Mouse (Mus musculus) limb, embryonic 15.5 days (tissue): ENCODE measurements around the gene Pkd2l1. TPM values are rescaled to one million over a fixed set of nuclear protein-coding genes. Genes with fewer than 3 reads are reported as not detected.

Experiments
- ATAC-seq: fragments of 200-750 bp; cut with Nextera tagmentation; 2 replicates; pipeline ENCODE4 v1.8.0; 2017; ENCODE audit warnings: low read depth, moderate TSS enrichment; ENCODE audit not compliant: insufficient number of reproducible peaks, low FRiP score, low TSS enrichment
- H3K27ac ChIP-seq: fragments of 300-500 bp; sonication (generic); 2 replicates; pipeline ENCODE4 v1.5.1; 2015; ENCODE audit warnings: moderate library complexity, mild to moderate bottlenecking, inconsistent platforms
- H3K27me3 ChIP-seq: fragments of 300-500 bp; sonication (generic); 2 replicates; pipeline ENCODE4 v1.6.1; 2015; ENCODE audit warnings: inconsistent platforms
- H3K36me3 ChIP-seq: fragments of 300-500 bp; sonication (generic); 2 replicates; pipeline ENCODE4 v1.6.1; 2015; ENCODE audit warnings: inconsistent platforms
- H3K4me1 ChIP-seq: fragments of 300-500 bp; sonication (generic); 2 replicates; pipeline ENCODE4 v1.6.1; 2015; ENCODE audit warnings: inconsistent platforms
- H3K4me2 ChIP-seq: fragments of 300-500 bp; sonication (generic); 2 replicates; pipeline ENCODE4 v1.6.1; 2015; ENCODE audit warnings: mild to moderate bottlenecking, inconsistent platforms
- H3K4me3 ChIP-seq: fragments of 300-500 bp; sonication (generic); 2 replicates; pipeline ENCODE4 v1.5.1; 2015; ENCODE audit warnings: mild to moderate bottlenecking, inconsistent platforms
- H3K9ac ChIP-seq: fragments of 300-500 bp; sonication (generic); 2 replicates; pipeline ENCODE4 v1.6.1; 2015; ENCODE audit warnings: inconsistent platforms
- H3K9me3 ChIP-seq: fragments of 300-500 bp; sonication (generic); 2 replicates; pipeline ENCODE4 v1.6.1; 2016; ENCODE audit warnings: inconsistent platforms
- WGBS: fragments of 180-500 bp; shearing (Covaris S2); methylation state at CpG from one replicate; pipeline ENCODE4 v1.1.7; 2015; 5-methylcytosine and 5-hydroxymethylcytosine counted together
- polyA plus RNA-seq: library from polyadenylated mRNA; unstranded; fragments of >200 nt; fragmentation: Nextera tagmentation; extraction: Ambion mirVana; gene quantifications from 2 replicates; pipeline ENCODE4 v1.2.1, GENCODE M21; 2015

Pkd2l1 gene
- not detected in 2 replicates for polyA plus RNA-seq

DNA sequence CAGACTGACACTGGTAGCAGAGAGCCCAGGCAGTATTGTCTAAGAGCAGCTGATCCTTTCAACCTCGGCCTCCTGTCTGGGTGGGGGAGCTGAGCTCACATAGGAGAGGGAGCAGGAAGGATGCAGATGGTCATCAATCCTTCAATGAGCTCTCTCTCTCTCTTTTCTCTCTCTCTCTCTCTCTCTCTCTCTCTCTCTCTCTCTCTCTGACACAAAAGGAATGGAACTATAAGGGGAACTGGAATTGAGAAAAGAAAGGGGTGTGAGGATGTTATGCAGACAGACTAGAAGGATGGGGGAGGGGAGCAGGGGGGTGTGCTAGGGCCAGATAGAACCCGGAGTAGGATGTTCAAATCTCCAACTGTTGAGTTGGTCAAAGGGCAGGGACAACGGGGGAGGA, at the start of gene Pkd2l1:
Pkd2l1 (minus strand) TSS at position 101 of the 400 bp plus-strand sequence.
- no peaks in the 10 kb centered on the region for H3K36me3 ChIP-seq
- H3K27ac ChIP-seq: no peak within 1 kb of the TSS
- 0 out of 2 replicates have a peak, but pooled peaks cover 4% of the 10 kb centered on the region for H3K27me3 ChIP-seq
- H3K4me3 ChIP-seq: no peak within 1 kb of the TSS
- ATAC-seq: no peak
- H3K4me1 ChIP-seq: no peaks in the 10 kb centered on the region
- 49% methylated on average over 3 of the region's 3 CpGs for WGBS
- H3K9me3 ChIP-seq: no peaks in the 10 kb centered on the region
- no peak within 1 kb of the TSS for H3K4me2 ChIP-seq
- no peak within 1 kb of the TSS for H3K9ac ChIP-seq

DNA sequence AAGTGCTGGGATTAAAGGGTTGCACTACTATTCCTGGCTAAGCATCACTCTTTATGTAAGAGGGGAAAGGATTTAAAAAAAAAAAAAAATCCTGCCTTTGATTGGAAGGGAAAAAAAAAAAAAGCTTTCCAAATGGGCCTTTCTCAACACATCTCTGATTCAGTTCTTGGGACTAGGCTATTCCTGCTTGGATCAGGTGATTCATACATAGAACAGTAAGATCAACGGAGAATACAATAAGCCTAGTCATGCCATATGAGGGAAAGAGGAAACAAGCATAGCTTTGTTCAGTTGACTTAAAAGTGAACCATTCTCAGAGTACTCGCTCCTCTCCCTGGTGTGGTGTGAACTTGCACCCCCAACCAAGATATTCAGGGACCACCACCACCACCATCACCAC, 46.7 kb upstream of the Pkd2l1 start:
- H3K27ac ChIP-seq: no peak overlapping the region
- H3K4me3 ChIP-seq: no peak overlapping the region
- no peak for ATAC-seq
- 74% methylated on average over 2 of the region's 2 CpGs for WGBS
- H3K36me3 ChIP-seq: no peaks in the 10 kb centered on the region
- H3K27me3 ChIP-seq: no peaks in the 10 kb centered on the region
- no peaks in the 10 kb centered on the region for H3K9me3 ChIP-seq
- no peak overlapping the region for H3K4me2 ChIP-seq
- 0 out of 2 replicates have a peak, but pooled peaks cover 3% of the 10 kb centered on the region for H3K4me1 ChIP-seq
- H3K9ac ChIP-seq: no peak overlapping the region

DNA sequence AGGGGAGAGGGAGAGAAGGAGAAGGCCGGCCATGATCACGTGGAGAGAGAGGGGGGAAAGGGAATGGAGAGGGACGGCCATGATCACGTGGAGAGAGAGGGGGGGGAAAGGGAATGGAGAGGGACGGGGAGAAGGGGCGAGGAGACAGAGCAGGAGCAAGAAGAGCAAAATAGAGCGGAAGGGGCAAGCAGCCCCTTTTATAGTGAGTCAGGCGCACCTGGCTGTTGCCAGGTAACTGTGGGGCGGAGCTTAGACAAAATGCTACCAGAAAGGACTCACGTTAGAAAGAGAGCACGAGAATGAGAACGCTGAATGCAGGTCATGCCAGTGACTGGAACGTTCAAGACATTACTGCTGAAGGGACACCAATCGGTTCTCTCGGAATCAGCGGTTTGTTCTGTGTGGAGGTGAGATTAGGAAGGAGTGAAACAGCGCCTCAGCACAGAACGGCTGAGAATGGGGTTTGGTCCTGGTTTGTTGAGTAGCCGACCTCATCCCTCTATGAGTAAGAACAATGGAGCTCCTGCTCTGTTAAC, 45.3 kb upstream of the Pkd2l1 start:
- no peak overlapping the region for H3K9ac ChIP-seq
- ATAC-seq: no peak
- H3K36me3 ChIP-seq: no peaks in the 10 kb centered on the region
- H3K9me3 ChIP-seq: no peaks in the 10 kb centered on the region
- H3K27ac ChIP-seq: no peak overlapping the region
- H3K27me3 ChIP-seq: no peaks in the 10 kb centered on the region
- 0 out of 2 replicates have a peak, but pooled peaks cover 3% of the 10 kb centered on the region for H3K4me1 ChIP-seq
- no peak overlapping the region for H3K4me3 ChIP-seq
- H3K4me2 ChIP-seq: peak overlapping the region; percentile 41
- 15% methylated on average over 19 of the region's 19 CpGs for WGBS

DNA sequence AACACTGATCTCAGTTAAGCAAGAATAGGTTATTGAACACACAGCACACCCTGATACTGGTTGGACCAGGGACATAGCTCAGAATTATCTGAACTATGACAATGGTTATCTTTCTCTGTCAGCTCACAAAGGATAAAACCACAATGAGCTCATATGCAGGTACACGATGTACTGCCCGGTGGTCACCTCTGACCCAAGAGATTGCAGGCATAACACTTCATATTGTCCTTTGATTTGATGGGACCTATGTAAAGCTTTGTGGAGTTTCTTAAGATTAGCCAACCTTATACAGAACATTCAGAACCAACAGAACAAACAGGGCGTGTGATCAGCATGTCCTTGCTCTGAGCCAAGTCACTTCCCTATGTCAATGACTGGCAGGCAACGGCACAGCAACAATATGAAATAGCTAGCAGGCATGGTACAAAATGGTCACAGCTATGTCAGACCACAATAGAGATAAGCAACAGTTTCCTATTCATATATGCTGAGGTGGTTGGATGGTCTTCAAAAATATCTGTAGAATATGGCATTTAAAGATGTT, 39.4 kb upstream of the Pkd2l1 start:
- H3K4me1 ChIP-seq: no peaks in the 10 kb centered on the region
- H3K27me3 ChIP-seq: no peaks in the 10 kb centered on the region
- 87% methylated on average over 4 of the region's 4 CpGs for WGBS
- no peak overlapping the region for H3K4me2 ChIP-seq
- no peak overlapping the region for H3K4me3 ChIP-seq
- no peaks in the 10 kb centered on the region for H3K9me3 ChIP-seq
- H3K27ac ChIP-seq: no peak overlapping the region
- no peaks in the 10 kb centered on the region for H3K36me3 ChIP-seq
- H3K9ac ChIP-seq: no peak overlapping the region
- no peak for ATAC-seq

DNA sequence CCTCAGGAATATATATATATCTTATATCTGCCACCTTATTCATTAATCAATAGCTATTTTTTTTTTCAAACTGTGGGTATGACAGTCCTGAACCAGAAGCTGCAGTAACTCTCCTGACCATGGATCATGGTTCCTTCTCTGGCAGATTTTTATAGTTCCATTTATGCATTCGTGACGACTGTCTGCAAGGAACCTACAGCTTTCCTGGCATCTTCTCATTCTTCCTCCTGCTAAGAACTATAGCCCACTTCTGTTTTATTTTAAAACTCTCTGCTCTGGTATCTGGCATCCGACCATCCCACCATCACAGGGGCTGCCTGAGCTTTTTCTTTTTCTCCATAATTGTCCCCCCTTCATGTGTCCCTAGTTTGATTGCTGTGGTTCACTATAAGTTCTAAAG, 38.0 kb upstream of the Pkd2l1 start:
- no peak for ATAC-seq
- Histone ChIP-seq H3K4me1 (no peaks in the 10 kb centered on the region), H3K36me3 (no peaks in the 10 kb centered on the region), H3K4me3 (no peak overlapping the region), H3K4me2 (no peak overlapping the region), H3K27ac (no peak overlapping the region), H3K9me3 (no peaks in the 10 kb centered on the region), H3K27me3 (no peaks in the 10 kb centered on the region), H3K9ac (no peak overlapping the region)
- 70% methylated on average over 3 of the region's 3 CpGs for WGBS

DNA sequence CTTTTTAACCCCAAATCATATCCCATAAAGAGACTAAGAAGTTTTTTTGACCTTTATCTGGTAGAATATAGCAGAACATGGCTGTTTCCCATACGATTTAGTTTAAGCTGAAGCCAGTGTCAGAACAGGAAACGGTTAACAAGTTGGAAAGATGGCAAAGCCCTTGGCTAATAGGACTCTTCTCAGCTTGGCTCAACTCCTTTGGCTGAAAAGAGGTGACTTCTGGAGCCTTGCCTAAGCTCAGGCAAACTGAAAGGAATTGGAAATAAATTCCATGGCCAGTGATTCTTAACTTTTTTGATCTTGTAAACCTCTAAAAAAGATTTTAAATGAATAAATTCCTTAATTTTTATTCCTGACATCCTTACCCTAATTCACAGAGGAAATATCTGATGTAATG, 37.5 kb upstream of the Pkd2l1 start:
- Histone ChIP-seq H3K9me3 (no peaks in the 10 kb centered on the region), H3K27ac (no peak overlapping the region), H3K4me3 (no peak overlapping the region), H3K27me3 (no peaks in the 10 kb centered on the region), H3K9ac (no peak overlapping the region), H3K4me1 (no peaks in the 10 kb centered on the region), H3K4me2 (no peak overlapping the region), H3K36me3 (no peaks in the 10 kb centered on the region)
- 57% methylated on average over 2 of the region's 2 CpGs for WGBS
- no peak for ATAC-seq

DNA sequence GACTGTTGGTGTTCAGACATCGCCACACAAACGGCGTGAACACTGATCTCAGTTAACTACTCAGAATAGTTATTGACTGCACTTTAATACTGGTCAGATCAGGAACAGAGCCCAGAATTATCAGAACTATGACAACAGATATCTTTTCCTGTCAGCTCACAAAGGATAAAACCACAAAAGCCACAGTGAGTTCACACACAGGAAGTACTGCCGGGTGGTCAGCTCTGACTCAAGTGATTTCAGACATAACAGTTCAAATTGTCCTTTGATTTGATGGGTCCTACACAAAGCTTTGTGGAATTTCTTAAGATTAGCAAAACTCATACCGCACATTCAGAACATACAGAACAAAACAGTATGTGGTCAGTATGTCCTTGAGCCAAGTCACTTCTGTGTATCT, 33.5 kb upstream of the Pkd2l1 start:
- Histone ChIP-seq H3K9me3 (no peaks in the 10 kb centered on the region), H3K9ac (no peak overlapping the region), H3K36me3 (no peaks in the 10 kb centered on the region), H3K4me3 (no peak overlapping the region), H3K4me1 (no peaks in the 10 kb centered on the region), H3K27ac (no peak overlapping the region), H3K4me2 (no peak overlapping the region), H3K27me3 (no peaks in the 10 kb centered on the region)
- WGBS: 88% methylated on average over 5 of the region's 5 CpGs
- ATAC-seq: no peak

DNA sequence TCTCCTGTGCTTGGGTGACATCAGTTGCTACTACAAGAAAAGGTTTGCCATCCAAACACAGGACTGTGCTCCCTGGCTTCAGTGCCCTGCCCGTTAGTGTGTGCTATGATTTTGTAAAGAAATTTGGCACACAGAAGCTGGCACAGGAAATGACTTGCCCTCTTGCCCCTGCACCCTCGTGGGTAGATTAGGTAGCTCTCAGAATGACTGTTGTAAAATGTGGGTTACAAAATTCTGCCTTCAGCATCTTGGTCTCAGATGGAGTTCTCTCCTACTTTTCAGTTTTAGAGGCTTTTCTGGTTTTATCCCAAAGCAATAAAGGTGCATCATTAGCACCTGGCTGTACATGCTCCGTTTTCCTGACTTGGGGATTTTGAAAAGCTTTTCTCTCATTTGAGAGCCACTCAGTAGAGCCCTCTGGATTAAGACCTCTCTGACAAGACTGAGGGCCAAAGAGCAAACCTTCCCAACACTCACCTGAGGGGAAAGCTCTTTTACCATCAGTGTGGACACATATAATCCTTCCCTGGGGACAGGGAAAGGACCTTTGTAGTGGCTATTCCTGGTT, 25.8 kb upstream of the Pkd2l1 start:
- Histone ChIP-seq H3K9ac (no peak overlapping the region), H3K4me1 (no peaks in the 10 kb centered on the region), H3K9me3 (no peaks in the 10 kb centered on the region), H3K4me3 (no peak overlapping the region), H3K36me3 (no peaks in the 10 kb centered on the region), H3K27ac (no peak overlapping the region), H3K27me3 (no peaks in the 10 kb centered on the region), H3K4me2 (no peak overlapping the region)
- WGBS: 49% methylated on average over 3 of the region's 3 CpGs
- no peak for ATAC-seq

DNA sequence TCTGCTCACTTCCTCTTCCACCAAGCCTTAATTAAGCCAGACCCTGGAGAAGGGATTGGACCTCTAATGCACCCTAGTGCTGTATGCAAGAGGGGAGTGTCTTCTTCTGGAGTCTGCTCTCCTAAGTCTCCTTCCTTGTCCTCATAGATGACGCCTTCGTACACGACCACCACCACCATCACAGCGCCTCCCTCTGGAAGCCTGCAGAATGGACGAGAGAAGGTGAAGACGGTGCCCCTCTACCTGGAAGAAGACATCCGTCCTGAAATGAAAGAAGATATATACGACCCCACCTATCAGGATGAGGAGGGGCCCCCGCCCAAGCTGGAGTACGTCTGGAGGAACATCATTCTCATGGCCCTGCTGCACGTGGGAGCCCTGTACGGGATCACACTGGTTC, 23.0 kb upstream of the Pkd2l1 start:
- H3K36me3 ChIP-seq: no peaks in the 10 kb centered on the region
- no peaks in the 10 kb centered on the region for H3K9me3 ChIP-seq
- H3K4me3 ChIP-seq: no peak overlapping the region
- no peak overlapping the region for H3K9ac ChIP-seq
- H3K27me3 ChIP-seq: no peaks in the 10 kb centered on the region
- H3K27ac ChIP-seq: no peak overlapping the region
- WGBS: 75% methylated on average over 12 of the region's 12 CpGs
- no peaks in the 10 kb centered on the region for H3K4me1 ChIP-seq
- no peak for ATAC-seq
- no peak overlapping the region for H3K4me2 ChIP-seq

DNA sequence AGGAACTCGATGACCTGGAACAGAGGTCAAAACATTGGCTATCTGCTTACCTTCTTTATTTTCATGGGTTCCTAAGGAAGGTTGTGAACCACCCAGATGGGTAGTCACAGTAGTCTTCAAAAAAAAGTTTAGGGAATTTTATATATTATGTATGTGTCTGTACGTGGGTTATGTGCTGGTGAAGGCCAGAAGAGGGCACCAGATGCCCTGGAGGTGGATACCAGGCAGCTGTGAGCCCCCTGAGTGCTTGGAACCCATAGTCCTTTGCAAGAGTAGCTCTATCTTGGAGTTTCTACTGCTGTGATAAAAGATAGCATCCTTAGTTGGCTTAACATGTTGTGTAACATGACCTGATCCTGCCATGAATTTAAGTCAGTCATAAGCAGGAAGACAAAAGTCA, 14.8 kb upstream of the Pkd2l1 start:
- no peak overlapping the region for H3K4me2 ChIP-seq
- H3K36me3 ChIP-seq: no peaks in the 10 kb centered on the region
- no peaks in the 10 kb centered on the region for H3K27me3 ChIP-seq
- WGBS: 56% methylated on average over 2 of the region's 2 CpGs
- H3K4me3 ChIP-seq: no peak overlapping the region
- no peaks in the 10 kb centered on the region for H3K4me1 ChIP-seq
- no peak for ATAC-seq
- H3K9ac ChIP-seq: no peak overlapping the region
- H3K9me3 ChIP-seq: no peaks in the 10 kb centered on the region
- H3K27ac ChIP-seq: no peak overlapping the region

DNA sequence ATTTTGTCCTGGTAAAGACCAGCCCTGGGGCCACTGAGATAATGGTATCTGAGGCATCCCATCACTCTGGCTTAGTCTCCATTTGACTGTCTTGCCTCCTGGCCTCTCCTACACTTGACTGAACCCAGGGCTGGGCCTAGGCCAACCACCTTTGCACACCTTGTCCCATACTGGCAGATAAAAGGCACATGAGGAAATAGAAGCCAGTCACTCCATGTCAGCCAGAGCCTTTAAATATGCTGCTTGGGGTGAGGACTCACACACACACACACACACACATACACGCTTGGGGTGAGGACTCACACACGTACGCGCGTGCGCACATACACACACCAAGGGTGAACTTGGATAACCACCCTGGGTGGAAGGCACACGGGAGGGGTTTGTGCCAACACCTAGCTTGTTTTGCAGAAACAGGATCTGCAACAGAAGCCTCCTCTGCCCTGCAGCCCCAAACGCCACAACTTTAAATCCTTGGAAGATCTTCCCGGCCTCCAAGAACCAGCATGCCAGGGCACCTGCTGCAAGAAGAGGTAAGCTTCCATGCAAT, 10.8 kb upstream of the Pkd2l1 start, which contains the start of gene Scd3:
Scd3 (plus strand) TSS at position 255 of the 550 bp plus-strand sequence.
- H3K27me3 ChIP-seq: no peaks in the 10 kb centered on the region
- H3K9ac ChIP-seq: no peak within 1 kb of the TSS
- 92% methylated on average over 9 of the region's 9 CpGs for WGBS
- H3K4me1 ChIP-seq: no peaks in the 10 kb centered on the region
- H3K36me3 ChIP-seq: no peaks in the 10 kb centered on the region
- no peak within 1 kb of the TSS for H3K27ac ChIP-seq
- no peaks in the 10 kb centered on the region for H3K9me3 ChIP-seq
- no peak for ATAC-seq
- no peak within 1 kb of the TSS for H3K4me3 ChIP-seq
- no peak within 1 kb of the TSS for H3K4me2 ChIP-seq

DNA sequence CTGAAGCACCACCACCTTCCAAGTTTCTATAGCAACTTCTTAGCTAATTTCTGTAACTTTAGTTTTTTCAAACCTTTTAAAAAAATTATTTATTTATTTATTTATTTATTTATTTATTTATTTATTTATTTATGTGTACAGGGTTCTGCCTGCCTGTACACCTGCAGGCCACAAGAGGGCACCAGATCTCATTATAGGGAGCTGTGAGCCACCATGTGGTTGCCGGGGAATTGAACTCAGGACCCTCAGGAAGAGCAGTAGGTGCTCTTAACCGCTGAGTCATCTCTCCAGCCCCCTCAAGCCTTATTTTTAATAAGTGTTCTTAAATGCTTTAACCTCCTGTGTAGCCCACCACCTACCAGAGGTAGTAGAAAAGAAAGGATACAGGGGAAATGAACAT, 6.7 kb upstream of the Pkd2l1 start:
- Histone ChIP-seq H3K4me1 (no peaks in the 10 kb centered on the region), H3K27me3 (0 out of 2 replicates have a peak, but pooled peaks cover 4% of the 10 kb centered on the region)
- 77% methylated on average over 2 of the region's 2 CpGs for WGBS

More for the DNA sequence above, 6.7 kb upstream of the Pkd2l1 start:
- H3K9ac ChIP-seq: no peak overlapping the region
- H3K9me3 ChIP-seq: no peaks in the 10 kb centered on the region
- H3K4me3 ChIP-seq: no peak overlapping the region
- no peaks in the 10 kb centered on the region for H3K36me3 ChIP-seq
- no peak for ATAC-seq
- H3K4me2 ChIP-seq: no peak overlapping the region
- H3K27ac ChIP-seq: no peak overlapping the region
